Mouse (Mus musculus) left cerebral cortex, adult 18-20 months (tissue): ENCODE measurements around the gene Cbfb. TPM values are rescaled to one million over a fixed set of nuclear protein-coding genes. Genes with fewer than 3 reads are reported as not detected.

Experiments used
- DNase-seq, 2 experiments: peaks; one replicate each; pipeline ENCODE4 v3.0.0; 2021 to 2022; ENCODE audit warnings: low spot score in 2 of 2, mixed read lengths in 1 of 2
- total RNA-seq, 2 experiments: library from RNA; stranded (reverse); gene quantifications; 2 replicates each; pipeline ENCODE4 v1.2.3; 2021

Cbfb gene
- total RNA-seq, 2 experiments from 2014 or later: 19.4 to 24.7 TPM

DNA sequence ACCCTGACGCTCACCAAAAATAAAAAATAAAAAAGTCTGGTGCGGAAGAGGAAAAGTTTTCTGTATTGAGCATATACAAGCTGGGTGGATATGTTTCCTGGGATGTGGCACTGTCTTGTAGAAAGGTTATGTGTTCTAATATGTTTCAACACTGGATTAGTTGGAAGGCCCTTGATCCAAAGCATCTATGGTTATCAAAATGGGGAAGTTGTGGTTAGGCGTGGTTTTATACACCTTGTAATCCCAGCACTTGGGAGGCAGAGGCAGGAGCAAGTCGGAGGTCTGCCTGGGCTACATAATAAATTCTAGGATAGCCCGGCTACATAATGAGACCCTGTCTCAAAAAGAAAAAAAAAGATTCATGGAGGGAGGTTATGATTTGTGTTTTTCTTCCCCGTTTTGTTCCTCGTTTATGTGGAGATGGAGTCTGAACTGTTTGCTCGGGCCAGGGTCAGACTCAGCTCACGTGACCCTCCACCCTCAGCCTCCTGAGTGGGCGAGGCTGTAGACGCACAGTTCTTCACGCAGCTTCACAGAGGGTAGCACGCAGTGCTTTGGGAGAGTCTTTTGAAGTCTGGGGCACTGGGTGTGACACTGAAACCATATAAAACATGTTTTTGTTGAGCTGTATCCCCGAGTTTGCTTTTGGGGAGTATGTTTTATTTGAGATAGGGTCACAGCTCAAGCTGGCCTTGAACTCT, 67.1 kb downstream of the Cbfb start:
- DNase-seq: no peak

DNA sequence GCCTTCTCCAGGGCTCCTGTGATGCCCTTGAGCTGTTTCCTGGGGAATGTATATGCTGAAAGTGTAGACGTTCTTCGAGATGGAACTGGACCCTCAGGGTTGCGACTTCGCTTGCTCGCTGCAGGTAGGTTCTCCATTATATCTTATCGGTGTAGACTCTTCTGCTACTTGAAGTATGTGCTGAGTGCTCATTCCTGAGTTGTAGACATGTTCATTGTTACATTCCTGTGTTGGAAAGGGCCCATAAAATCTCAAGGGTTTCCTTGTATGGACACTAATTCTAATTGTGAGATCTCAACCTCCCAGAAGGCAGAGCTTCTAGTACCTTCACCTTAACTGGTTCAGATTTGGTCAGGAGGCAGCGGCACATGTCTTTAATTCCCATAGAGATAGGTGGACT, 70.5 kb downstream of the Cbfb start:
- DNase-seq: no peak

DNA sequence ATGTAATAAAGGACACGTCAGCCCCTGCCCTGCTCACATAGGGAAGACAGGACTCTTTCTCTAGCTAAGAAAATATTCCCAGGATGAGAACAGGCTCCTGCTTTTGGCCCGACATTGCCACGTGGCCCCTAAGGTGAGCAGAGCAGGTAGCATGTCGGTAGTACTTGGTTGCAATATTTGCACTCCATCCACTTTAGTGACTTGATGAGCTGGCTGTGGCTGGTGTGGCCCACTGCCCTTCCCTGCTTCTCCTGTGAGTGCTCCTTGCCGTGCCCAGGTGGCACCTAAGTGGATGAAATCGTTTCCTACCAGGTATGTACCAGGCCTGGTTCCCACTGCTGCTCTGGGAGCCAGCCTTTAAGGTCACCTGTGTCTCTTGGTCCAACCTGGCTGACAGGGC, 81.5 kb downstream of the Cbfb start:
- DNase-seq: no peak

DNA sequence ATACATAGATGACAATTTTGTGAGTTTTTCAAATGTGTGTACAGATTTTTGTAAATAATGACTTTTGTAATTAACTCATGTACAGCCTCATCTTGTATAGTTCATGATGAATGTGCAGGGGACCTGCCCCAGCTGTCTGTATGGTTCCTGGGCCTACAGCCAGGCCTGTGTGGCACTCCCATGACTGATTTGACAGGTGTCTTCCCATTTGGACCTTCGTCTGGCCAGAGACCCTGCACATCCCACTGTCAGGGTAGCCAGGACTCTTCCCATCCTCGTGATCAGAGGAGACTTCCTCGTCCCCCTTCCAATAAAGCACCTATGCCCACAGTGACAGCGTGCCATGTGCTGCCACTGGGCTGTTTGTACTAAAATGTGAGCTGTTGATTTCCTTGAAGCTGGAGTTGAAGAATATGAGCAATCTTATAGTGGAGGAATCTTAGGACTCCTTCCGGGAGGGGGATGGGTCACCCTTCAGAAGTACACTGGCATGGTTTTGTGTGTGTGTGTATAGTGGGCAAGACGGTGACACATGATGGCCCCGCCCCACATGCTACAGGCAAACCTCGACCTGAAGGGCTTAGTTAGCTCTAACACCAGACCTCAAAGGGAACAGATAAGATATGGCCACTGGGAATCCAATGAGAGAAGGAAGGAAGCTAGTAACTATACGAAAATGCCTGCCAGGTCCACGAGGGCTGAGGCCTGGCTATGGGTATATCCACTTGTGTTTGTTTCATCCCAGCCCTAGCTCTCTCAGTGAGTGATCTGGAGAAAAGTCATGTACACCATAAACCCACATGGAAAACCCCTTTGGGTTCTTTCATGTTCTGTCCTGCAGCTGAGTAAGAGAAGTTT, 82.4 kb downstream of the Cbfb start:
- no peak for DNase-seq

DNA sequence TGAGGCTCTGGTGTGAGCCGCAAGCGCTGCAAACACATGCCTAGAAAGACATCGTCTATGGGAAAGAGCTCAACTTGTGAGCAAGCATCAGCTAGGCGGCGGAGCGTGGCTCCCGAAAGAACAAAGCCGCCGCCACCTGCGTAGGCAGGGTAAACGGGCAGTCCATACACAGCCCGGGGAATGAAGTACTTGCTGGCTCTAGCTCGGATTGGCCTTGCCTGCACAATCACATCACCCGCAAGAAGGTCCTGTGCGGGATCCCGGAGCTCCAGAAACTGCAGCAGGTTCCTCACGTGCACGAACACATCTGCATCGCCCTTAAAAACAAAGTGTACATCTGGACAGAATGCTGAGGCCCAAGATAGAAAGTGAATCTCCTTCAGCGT, 83.3 kb downstream of the Cbfb start:
- no peak for DNase-seq

DNA sequence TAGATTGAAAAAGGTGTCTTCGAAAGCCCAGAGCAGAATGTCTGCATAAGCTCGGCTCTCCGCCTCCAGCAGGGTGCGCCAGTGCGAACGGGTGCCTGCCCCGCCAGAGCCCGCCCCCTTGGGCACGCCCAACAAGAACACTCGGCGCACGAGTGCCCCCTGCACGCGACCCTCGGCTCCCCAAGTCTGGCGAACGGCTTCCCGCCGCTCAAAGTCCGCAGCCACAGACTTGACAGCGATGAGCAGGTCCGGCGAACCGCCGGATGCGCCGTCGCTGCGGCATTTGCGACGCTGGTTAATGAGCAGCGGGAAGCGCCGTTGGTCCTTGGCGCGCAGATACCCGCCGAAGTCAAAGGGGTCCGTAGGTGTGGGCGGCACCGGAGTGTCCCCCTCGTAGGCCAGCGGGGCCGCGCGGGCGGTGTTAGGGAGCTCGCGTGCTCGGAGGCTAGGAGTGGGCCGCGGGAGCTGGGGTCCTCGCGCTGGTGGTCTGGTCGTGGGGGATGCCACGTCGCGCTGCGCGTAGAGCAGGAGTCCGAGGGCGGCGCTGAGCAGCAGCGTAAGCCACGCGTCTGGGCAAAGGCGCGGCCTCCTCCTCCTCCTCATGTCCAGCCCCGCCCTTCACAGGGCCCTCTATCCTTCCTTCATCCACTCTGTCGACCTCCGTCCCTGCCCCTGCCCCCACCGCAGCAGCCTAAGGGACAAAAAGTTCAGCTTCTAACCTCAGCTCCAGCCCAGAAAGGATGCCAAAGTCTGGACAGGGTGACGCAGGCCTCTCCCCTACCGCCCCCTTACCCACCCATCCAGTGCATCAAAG, 83.9 kb downstream of the Cbfb start:
- DNase-seq: peak; percentile 91 to 92

DNA sequence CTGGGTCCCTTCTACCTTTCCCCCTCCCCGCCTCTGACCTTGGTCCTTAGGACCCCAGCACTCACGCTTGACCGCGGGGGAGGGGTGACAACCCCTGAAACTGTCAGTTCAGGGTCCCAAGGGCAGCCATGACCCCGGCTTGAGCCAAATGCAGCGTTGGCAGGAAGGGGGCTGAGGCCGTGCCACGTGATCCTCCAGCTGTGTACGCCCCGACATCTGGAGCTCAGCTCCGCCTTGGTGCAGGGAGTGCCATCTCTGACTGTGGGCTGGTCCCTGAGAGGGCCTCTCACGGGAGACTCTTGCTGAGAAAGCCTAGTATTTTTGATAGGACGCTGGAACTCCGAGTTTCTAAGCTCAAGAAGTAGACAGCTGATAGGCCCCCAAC, 84.5 kb downstream of the Cbfb start, which contains the start of gene B3gnt9:
TSS of gene B3gnt9 (minus strand) at position 188 of the 385 bp plus-strand sequence.
- no peak for DNase-seq

DNA sequence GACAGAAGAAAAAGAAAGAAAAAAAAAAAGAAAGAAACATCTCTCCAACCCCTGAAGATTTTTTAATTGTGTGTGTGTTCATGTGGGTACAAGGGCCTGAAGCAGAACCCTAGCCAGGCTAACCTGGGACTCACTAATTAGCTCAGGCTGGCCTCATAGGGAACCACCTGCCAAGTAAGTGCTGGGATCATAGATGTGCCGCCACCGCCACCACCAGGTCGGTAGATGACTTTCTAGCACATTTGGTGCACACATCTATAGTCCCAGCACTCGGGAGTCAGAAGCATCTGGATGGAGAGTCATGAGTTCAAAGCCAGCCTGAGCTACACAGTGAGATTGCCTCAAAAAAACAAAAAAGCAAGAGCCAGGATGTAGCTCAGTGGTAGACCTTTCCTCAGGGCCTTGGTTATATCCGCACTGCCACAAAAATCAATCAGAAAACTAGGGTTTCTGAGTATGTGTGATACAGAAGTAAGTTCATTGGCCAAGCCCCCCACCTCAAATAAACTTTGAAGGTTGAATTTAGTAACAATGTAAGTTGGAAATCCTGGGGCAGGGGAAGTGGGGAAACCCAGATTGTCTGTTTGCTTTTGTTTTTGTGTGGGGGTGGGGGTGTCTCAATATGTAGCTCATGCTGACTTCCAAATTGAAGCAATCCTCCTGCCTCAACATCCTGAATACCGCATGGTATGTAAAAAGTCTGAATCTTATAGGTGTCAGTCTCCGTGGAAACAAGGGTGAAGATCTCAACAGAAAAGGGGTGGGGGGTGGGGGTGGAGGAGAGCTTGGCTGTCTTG, 87.0 kb downstream of the Cbfb start:
- DNase-seq: no peak

DNA sequence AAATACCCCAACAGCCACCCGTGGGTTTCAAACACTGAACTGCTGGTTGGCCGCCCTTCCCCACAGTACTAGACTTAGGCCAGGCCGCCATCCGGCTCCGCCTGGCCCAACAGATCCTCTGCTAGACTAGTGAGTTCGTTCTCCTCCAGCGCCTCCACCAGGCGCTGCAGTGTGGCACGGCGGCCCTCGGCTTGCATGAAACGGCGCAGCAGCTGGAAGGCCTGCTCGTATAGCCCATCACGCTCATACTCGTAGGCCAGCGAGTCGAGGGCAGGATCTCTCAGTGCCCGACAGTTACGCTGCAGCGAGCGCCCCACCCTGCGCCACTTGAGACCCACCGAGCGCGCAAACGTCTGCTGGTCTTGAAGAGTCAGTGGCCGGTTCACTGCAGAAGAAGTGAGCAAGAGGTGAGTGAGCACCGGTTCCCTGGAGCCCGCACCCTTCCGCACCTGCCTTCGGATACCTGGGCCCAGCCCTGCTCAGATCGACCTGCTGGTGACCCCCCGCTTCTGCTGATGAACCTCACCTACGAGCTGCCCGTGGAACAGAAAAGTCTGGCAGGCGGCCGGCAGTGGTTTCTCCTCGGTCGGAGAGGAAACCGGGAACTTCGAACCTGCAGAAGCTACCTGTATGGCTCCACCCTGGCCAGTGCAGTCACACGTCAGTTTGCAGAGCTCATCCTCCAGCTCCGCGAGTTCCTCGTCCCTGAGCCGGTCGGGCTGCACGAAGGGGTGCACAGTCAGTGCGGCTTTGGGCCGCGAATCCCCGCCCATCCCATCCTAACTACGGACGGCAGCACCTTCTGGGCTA, 88.6 kb downstream of the Cbfb start:
- peak in 1 of 2 experiments; percentile 48 for DNase-seq

DNA sequence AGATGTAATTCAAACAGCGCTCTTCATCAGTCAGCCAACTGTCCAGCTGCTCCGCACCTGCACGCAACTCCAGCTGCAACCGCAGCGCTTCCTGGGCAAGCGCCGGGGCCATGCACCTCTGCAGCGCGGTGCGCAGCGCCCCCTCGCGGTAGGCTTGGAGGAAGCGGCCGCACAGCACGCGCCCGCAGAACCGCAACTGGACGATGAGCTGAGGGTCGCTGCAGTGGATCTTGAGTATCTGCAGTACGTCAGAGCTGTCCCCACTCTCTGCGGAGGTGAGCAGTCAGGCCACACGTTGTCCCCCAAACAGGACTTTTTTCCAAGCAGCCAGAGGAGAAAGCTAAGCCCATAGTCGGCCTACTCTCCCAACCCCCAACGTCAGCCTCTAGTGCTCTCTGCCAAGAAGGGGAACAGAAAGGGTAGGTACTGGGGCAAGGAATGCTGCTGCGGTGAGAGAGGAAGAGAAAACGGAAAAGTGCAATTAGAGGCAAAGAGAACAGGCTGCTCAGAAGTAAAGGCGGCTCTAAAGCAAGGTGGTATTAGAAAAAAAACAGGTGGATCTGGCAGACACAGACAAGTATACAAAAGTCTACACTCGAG, 89.3 kb downstream of the Cbfb start:
- DNase-seq: peak; percentile 74

DNA sequence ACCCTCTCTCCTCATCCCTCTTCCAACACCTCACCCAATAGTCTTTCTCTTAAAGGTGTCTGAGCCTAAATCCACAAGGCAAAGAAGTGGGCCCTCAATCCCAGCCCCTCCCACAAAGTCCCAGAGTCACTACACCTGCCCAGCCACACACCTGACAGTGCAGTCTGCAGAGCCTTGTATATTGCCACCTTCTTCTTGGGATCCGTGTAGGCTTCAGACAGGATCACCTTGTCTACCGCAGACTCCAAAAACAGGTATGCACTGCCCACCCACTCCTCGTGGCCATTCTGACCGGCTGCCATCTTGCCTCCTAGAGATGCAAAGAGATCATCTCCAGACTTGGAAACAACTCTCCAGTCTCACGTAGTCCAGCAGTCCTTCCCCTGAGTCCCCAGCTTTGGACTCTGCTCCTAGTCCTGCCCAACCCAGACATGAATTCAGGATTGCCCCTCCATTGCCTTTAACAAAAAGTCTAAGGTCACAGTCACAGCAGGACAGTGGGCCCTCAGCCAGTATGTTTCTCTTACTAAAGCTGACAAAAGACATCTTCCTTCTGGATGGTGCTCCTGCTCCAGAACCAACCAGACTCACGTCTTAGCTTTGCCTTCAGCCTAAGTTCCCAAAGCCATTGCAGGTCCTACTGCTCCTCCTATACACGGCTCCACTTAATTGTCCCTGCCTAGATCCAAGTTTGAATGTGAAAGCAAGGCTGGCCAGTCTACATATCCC, 90.1 kb downstream of the Cbfb start:
- DNase-seq: no peak

DNA sequence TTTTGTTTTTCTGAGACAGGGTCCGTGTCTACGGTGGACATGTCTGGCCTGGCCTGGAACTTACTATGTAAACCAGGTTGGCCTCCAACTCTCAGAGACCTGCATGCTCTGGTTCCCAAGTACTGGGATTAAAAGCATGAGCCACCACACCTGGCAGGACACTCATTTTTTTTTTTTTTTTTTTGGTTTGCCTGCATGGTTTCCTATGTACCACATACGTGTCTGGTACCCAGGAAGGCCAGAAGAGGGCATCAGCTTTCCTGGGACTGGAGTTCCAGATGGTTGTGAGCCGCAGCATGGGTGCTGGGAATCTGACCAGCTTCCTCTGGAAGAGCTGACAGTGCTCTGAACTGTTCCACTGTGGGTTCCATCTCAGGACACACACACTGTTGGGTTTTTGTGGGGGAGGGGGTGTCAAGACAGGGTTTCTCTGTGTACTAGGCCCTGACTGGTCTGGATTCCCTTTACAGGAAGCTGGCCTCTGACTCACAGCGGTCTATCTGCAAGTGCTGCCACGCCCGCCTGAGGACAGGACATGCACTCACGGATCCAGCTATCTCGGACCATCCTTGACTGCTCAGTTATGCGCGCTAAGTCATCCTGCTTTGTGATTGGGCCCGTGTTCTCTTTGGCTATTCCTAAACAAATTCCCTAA, 91.0 kb downstream of the Cbfb start:
- DNase-seq: no peak

DNA sequence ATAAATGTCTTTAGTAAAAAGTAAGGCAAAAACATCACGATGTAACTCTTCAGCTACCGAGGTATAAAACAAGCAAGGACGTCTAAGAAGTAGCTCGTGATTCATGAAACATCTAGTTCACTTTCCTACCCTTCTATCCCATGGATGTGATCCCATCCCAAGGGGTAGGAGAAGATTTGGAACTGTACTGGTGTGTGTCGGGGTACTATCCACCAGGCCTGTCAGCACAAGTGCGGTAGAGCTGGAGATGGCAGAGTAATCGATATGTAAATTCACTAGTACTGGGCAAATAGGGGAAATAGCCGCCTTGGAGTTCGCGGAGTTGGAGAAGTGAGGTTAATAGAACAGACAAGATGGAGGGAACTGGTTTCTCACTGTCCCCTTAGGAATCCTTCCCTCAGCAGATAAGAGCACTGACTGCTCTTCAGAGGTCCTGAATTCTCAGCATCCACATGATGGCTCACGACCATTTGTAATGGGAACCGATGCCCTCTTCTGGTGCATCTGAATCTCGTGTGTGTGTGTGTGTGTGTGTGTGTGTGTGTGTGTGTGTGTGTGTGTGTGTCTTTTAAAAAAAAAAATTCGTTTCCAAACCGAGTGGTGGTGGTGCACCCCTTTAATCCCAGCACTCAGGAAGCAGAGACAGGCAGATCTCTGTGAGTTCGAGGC, 92.9 kb downstream of the Cbfb start:
- DNase-seq: no peak

DNA sequence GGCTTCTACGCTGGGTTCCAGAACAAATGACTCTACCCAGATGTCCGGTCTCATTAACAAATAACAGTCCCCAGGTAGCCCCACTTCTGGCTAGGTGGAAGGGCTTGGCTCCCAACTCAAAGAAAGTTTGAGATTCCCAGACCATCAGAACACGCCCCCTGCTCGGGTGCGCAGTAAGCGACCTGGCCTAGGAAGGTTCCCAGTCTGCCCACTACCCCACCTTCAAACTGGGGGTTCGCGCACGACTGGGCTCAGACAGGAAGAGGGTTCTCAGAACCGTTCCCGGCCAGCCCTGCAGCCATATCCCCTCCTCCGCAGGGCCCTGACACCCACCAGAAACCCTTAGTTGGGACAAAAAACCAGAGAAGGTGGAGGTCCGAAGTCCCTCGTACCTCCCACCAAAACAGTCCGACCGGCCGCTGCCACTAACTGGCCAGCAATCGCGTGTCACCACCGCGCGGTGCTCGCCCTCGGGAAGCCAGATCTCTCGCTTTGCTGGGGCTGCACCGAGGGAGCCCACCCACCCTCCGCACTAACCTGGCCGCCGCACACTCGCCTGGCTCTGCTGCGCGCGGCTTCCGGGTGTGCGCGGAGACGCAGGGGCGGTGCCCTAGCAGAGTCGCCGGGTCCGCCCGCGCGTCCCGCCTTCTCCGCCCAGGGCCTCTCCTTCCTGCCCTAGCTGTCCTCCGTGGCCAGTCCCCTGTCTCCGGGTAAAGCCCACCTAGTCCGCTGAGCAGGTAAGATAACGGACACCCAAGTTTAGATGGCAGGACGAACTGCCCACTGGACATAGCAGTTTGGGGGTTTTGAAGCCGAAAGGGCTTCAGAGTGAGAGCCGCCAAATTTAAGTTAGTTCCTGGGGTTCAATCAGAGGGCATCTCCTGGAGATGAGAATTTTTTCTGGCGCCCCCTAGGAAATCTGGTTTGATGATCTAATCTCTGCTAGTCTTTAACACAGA, 93.8 kb downstream of the Cbfb start, which contains the start of the genes Tradd and Fbxl8:
TSS of gene Tradd (minus strand) at position 586 of the 959 bp plus-strand sequence.
TSS of gene Fbxl8 (plus strand) at position 625 of the 959 bp plus-strand sequence.
- DNase-seq: peak; percentile 34 to 53

DNA sequence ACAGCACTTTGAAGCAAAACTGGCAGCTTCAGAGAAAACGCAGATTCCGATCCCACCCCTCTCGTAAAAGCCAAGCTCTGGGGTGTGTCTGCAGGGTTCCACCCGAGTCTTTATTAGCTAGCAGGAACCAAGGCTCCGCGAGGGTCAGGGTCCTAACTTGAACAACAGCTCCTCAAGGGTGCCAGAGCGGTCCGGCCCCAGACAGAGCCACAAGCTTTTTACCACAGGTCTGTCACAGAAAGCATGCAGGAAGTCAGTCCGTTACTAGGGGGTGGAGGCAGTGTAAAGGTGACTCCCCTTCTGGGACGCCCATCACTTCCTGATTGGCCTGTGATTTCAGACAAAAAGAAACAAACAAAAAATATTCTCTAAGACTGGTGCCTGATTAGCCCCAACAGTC, 94.7 kb downstream of the Cbfb start:
- DNase-seq: no peak

DNA sequence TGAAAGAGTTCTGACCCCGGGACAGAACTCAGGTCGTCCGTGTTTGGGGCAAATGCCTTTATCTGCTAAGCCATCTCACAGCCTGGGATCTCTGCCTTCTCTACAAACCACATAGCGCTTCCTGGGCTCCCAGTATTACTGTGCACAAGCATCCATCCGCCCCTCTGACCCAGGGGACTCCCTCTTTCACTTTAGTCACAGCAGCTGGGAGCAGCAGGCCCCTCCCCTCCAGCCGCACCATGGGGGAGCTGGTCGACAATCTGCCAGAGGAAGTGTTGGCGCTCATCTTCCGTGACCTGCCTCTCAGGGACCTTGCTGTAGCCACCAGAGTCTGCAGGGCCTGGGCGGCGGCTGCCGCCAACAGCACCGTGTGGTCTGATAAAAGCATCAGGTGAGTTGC, 96.3 kb downstream of the Cbfb start:
- DNase-seq: no peak
